In the genomic region with DNA sequence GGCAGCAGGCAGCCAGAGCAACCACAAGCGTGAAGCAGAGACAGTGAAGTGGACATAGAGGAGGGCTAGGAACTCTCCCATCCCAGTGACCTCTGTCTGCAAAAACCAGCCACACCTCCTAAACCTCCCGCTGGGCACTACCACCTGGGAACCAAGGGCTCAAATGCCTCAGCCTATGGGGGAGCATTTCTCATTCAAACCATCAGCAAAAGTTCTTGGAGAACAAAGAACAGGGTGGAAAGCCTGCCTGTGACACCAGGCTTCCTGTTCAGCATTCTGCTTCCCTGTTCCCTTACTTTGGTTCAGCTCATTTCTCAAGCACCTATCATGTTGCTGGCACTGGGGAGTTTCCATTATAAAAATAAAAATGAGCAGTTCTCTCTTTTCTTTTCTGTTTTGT, we compare ENCODE assay signal across 23 mouse cellular contexts.
DNase-seq lines count a peak whose midpoint lies in the region; ATAC-seq and TF ChIP-seq lines count a peak whose summit lies in the region.
"Had no signal": no experiment of that assay in that cellular context is flagged by ENCODE, and none has a peak within 500 bp of the region (broad histone marks: within the 10 kb centered on the region; RNA-seq: fewer than 3 reads in every experiment).

No protein-coding gene starts in this region.

- intact Hi-C loops in heart, postnatal 10 days (cut with DNase I) = no loop called here
- intact Hi-C loops in left cerebral cortex, adult 2 months (cut with DNase I) = no loop called here

- peak; percentile 72 for DNase-seq in heart, adult 11 months
- no peak for DNase-seq in heart, postnatal 10 days
- DNase-seq in ES-CJ7 (ENCODE audit: low read depth, low spot score) (peak; percentile 76), R1 (ENCODE audit: low read depth, low spot score) (peak; percentile 81)
- no peak for DNase-seq in left cerebral cortex, adult 2 months (ENCODE audit: extremely low spot score in 1 of 2, low spot score in 2 of 2)
- DNase-seq: adrenal gland, adult 8-10 months; adrenal gland, postnatal 14 days; adrenal gland, postnatal 36 days; B cell, adult 2 months; cerebellum, adult 11-12 months; cerebellum, adult 2 months; cerebellum, adult 9-10 months; cerebellum, postnatal 10 days; cerebellum, postnatal 25 days; forebrain, postnatal 0 days had no signal

- H3K27ac ChIP-seq in left cerebral cortex, adult 2 months = no peak overlapping the region
- H3K27ac ChIP-seq: embryonic facial prominence, embryonic 10.5 days; embryonic facial prominence, embryonic 12.5 days; forebrain, embryonic 13.5 days; forebrain, embryonic 15.5 days had no signal

- TF ChIP-seq CTCF in left cerebral cortex, adult 2 months (IDR thresholded peaks at IDR 0.05) = no peak

- no peak overlapping the region for H3K4me3 ChIP-seq in left cerebral cortex, adult 2 months
- H3K4me3 ChIP-seq: embryonic facial prominence, embryonic 10.5 days; embryonic facial prominence, embryonic 12.5 days; forebrain, embryonic 13.5 days; forebrain, embryonic 15.5 days had no signal

- ATAC-seq in megakaryocyte, adult 5-6 weeks (ENCODE audit: poor library complexity, severe bottlenecking) = no peak
- ATAC-seq: activated CD4-positive, CD25-positive, alpha-beta regulatory T cell, adult 4 months; CD4-positive, CD25-positive, alpha-beta regulatory T cell, adult 4 months; forebrain, embryonic 13.5 days; forebrain, embryonic 15.5 days; forebrain, postnatal 0 days; Patski had no signal

Comparison
In these comparisons a context has a peak if more than half of its experiments do, and no peak if none do; other contexts are left out.
1. DNase-seq: peak in heart, adult 11 months (single experiment), ES-CJ7 (single experiment) and R1 (single experiment); none in heart, postnatal 10 days (0 of 2) and left cerebral cortex, adult 2 months (0 of 2).